ENCODE assay signal across 22 mouse cellular contexts in genomic region chr3:83970629-83971028, GRCm38 (mm10).
DNase-seq lines count a peak whose midpoint lies in the region; ATAC-seq and TF ChIP-seq lines count a peak whose summit lies in the region.
"Had no signal": no experiment of that assay in that cellular context is flagged by ENCODE, and none has a peak within 500 bp of the region (broad histone marks: within the 10 kb centered on the region; RNA-seq: fewer than 3 reads in every experiment).

No protein-coding gene starts in this region.

- no peak for ATAC-seq in heart, embryonic 14.5 days (ENCODE audit: insufficient number of reproducible peaks, insufficient read depth, low FRiP score, low read depth)
- no peak for ATAC-seq in neural tube, embryonic 12.5 days (ENCODE audit: low FRiP score, low read depth)
- no peak for ATAC-seq in neural tube, embryonic 15.5 days (ENCODE audit: low FRiP score)
- no peak for ATAC-seq in intestine, embryonic 16.5 days
- ATAC-seq: hindbrain, postnatal 0 days; midbrain, embryonic 13.5 days had no signal

- 0 out of 2 replicates have a peak, but pooled peaks cover 4% of the 10 kb centered on the region for H3K36me3 ChIP-seq in heart, embryonic 14.5 days (ENCODE audit: control insufficient read depth, insufficient read depth, low read length)
- no peaks in the 10 kb centered on the region for H3K36me3 ChIP-seq in neural tube, embryonic 12.5 days
- H3K36me3 ChIP-seq in neural tube, embryonic 15.5 days: no peaks in the 10 kb centered on the region
- no peaks in the 10 kb centered on the region for H3K36me3 ChIP-seq in intestine, embryonic 16.5 days (ENCODE audit: control insufficient read depth, insufficient read depth, low read length)
- H3K36me3 ChIP-seq: stomach, embryonic 15.5 days had no signal

- peak overlapping the region; percentile 88 for H3K27ac ChIP-seq in gastrocnemius, adult 2 months
- peak overlapping the region; percentile 75 to 88 for H3K27ac ChIP-seq in heart, embryonic 14.5 days (replicated peaks in 1 of 2; ENCODE audit: control insufficient read depth in 1 of 2, insufficient read depth in 1 of 2, low read depth in 2 of 2, low read length in 2 of 2)
- H3K27ac ChIP-seq in neural tube, embryonic 12.5 days: no peak overlapping the region
- H3K27ac ChIP-seq in neural tube, embryonic 15.5 days (replicated peaks): no peak overlapping the region
- H3K27ac ChIP-seq in intestine, embryonic 16.5 days (ENCODE audit: low read length): no peak overlapping the region
- H3K27ac ChIP-seq: hindbrain, postnatal 0 days; kidney, postnatal 0 days; liver, embryonic 15.5 days; macrophage; midbrain, embryonic 13.5 days; stomach, embryonic 15.5 days had no signal

- DNase-seq in gastrocnemius, adult 2 months: peak; percentile 63
- no peak for DNase-seq in gastrocnemius, postnatal 10 days
- no peak for DNase-seq in heart, postnatal 4 days
- DNase-seq: adrenal gland, postnatal 25 days; B cell, adult 2 months; cerebellum, adult 11-12 months; cerebellum, postnatal 14 days; kidney, adult 18-20 months; retina, postnatal 1 day; thymus, adult 2 months had no signal

- H3K4me2 ChIP-seq in heart, embryonic 14.5 days (ENCODE audit: low read length): no peak overlapping the region
- no peak overlapping the region for H3K4me2 ChIP-seq in neural tube, embryonic 12.5 days (replicated peaks)
- no peak overlapping the region for H3K4me2 ChIP-seq in neural tube, embryonic 15.5 days
- H3K4me2 ChIP-seq in intestine, embryonic 16.5 days (ENCODE audit: low read depth, low read length): no peak overlapping the region
- H3K4me2 ChIP-seq: forebrain, embryonic 13.5 days; limb, embryonic 12.5 days; liver, embryonic 15.5 days; midbrain, embryonic 13.5 days; stomach, embryonic 15.5 days had no signal

- 21% methylated on average over 1 of the region's 1 CpGs for WGBS in heart, embryonic 14.5 days
- 27% methylated on average over 1 of the region's 1 CpGs for WGBS in neural tube, embryonic 12.5 days
- 40% methylated on average over 1 of the region's 1 CpGs for WGBS in neural tube, embryonic 15.5 days
- 68% methylated on average over 1 of the region's 1 CpGs for WGBS in intestine, embryonic 16.5 days

- no peaks in the 10 kb centered on the region for H3K9me3 ChIP-seq in heart, embryonic 14.5 days (ENCODE audit: control insufficient read depth, low read length)
- no peaks in the 10 kb centered on the region for H3K9me3 ChIP-seq in neural tube, embryonic 12.5 days
- H3K9me3 ChIP-seq in neural tube, embryonic 15.5 days (replicated peaks): no peaks in the 10 kb centered on the region
- no peaks in the 10 kb centered on the region for H3K9me3 ChIP-seq in intestine, embryonic 16.5 days (ENCODE audit: control insufficient read depth, low read length)
- H3K9me3 ChIP-seq: forebrain, embryonic 13.5 days; limb, embryonic 12.5 days; liver, embryonic 15.5 days; midbrain, embryonic 13.5 days; stomach, embryonic 15.5 days had no signal

- H3K27me3 ChIP-seq in heart, embryonic 14.5 days (ENCODE audit: control insufficient read depth, insufficient read depth, low read length): no peaks in the 10 kb centered on the region
- H3K27me3 ChIP-seq in neural tube, embryonic 12.5 days (replicated peaks): no peaks in the 10 kb centered on the region
- no peaks in the 10 kb centered on the region for H3K27me3 ChIP-seq in neural tube, embryonic 15.5 days (replicated peaks)
- no peaks in the 10 kb centered on the region for H3K27me3 ChIP-seq in intestine, embryonic 16.5 days (replicated peaks; ENCODE audit: control insufficient read depth, insufficient read depth, low read length)
- H3K27me3 ChIP-seq: forebrain, embryonic 13.5 days; limb, embryonic 12.5 days; liver, embryonic 15.5 days; midbrain, embryonic 13.5 days; stomach, embryonic 15.5 days had no signal

- peaks cover 15 to 29% of the 10 kb centered on the region in 2 experiments for H3K4me1 ChIP-seq in heart, embryonic 14.5 days (ENCODE audit: control insufficient read depth in 2 of 2, insufficient read depth in 2 of 2, low read length in 2 of 2)
- H3K4me1 ChIP-seq in neural tube, embryonic 12.5 days: peaks cover 33% of the 10 kb centered on the region
- H3K4me1 ChIP-seq in neural tube, embryonic 15.5 days: peaks cover 24% of the 10 kb centered on the region
- H3K4me1 ChIP-seq in intestine, embryonic 16.5 days (ENCODE audit: control insufficient read depth, insufficient read depth, low read length): 0 out of 2 replicates have a peak, but pooled peaks cover 5% of the 10 kb centered on the region

- H3K4me3 ChIP-seq in gastrocnemius, adult 2 months: no peak overlapping the region
- no peak overlapping the region for H3K4me3 ChIP-seq in heart, embryonic 14.5 days (ENCODE audit: control insufficient read depth in 1 of 2, insufficient read depth in 1 of 2, low read depth in 1 of 2, low read length in 2 of 2)
- H3K4me3 ChIP-seq in neural tube, embryonic 12.5 days: no peak overlapping the region
- no peak overlapping the region for H3K4me3 ChIP-seq in neural tube, embryonic 15.5 days (replicated peaks)
- H3K4me3 ChIP-seq in intestine, embryonic 16.5 days (ENCODE audit: low read length): no peak overlapping the region
- H3K4me3 ChIP-seq: forebrain, embryonic 13.5 days; limb, embryonic 12.5 days; liver, embryonic 15.5 days; midbrain, embryonic 13.5 days; stomach, embryonic 15.5 days had no signal

- peak overlapping the region; percentile 31; the same call in 1 of the 2 replicates for H3K9ac ChIP-seq in heart, embryonic 14.5 days (ENCODE audit: low read length)
- peak overlapping the region; percentile 8; the same call in 1 of the 2 replicates for H3K9ac ChIP-seq in neural tube, embryonic 12.5 days
- H3K9ac ChIP-seq in neural tube, embryonic 15.5 days (replicated peaks): no peak overlapping the region
- H3K9ac ChIP-seq in intestine, embryonic 16.5 days (ENCODE audit: low read depth, low read length): no peak overlapping the region
- H3K9ac ChIP-seq: forebrain, embryonic 13.5 days; limb, embryonic 12.5 days; liver, embryonic 15.5 days; midbrain, embryonic 13.5 days; stomach, embryonic 15.5 days had no signal

- TF ChIP-seq CTCF in gastrocnemius, adult 2 months (IDR thresholded peaks at IDR 0.05): no peak

- intact Hi-C loops in gastrocnemius, adult 2 months (cut with DNase I): loop anchor here (2.0 kb wide), 1 partner anchor 22 kb away; no protein-coding TSS in a partner anchor

Comparison
In these comparisons a context has a peak if more than half of its experiments do, and no peak if none do; other contexts are left out.
1. H3K9ac ChIP-seq: peak in heart, embryonic 14.5 days (single experiment) and neural tube, embryonic 12.5 days (single experiment); none in neural tube, embryonic 15.5 days (single experiment) and intestine, embryonic 16.5 days (single experiment).
2. H3K27ac ChIP-seq: peak in gastrocnemius, adult 2 months (single experiment) and heart, embryonic 14.5 days (2 of 2); none in neural tube, embryonic 12.5 days (single experiment), neural tube, embryonic 15.5 days (single experiment) and intestine, embryonic 16.5 days (single experiment).